Mouse (Mus musculus) retina, postnatal 7 days (tissue): Measurements from ENCODE around the gene Prl3d2.
"Not testable (repeated sequence)": the region's sequence is repeated elsewhere in the genome, so short reads cannot be mapped to it uniquely, and the experiment has no call there.

ENCODE experiments used
- DNase-seq: peaks from one replicate; pipeline ENCODE4 v3.0.0-alpha.2; 2012; ENCODE audit warnings: low read depth, low spot score

Prl3d2 gene

DNA sequence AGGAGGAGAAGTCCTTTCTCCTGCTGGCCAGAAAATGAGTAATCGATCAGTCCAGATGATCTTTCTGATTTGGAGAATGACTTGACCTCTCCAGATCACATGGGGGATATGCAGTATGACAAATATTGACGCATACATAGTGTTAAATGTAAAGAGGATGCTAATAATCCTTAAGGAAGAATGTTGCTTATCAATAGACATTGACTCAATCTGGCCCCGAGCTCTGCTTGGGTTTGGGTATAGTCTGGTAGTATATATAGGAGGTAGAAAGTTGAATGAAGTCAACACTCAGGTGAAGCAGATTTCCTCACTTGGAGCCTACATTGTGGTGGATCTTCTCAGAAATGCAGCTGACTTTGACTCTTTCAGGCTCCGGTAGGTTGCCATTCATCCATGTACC, at the start of gene Prl3d2:
Gene Prl3d2, plus strand, starts transcription at position 301 of the 400 bp plus-strand sequence.
- DNase-seq = not testable (repeated sequence)

DNA sequence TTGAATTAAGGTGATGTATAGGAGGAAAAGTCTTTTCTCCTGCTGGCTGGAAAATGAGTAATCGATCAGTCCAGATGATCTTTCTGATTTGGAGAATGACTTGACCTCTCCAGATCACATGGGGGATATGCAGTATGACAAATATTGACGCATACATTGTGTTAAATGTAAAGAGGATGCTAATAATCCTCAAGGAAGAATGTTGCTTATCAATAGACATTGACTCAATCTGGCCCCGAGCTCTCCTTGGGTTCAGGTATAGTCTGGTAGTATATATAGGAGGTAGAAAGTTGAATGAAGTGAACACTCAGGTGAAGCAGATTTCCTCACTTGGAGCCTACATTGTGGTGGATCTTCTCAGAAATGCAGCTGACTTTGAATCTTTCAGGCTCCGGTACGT, 27.6 kb upstream of the Prl3d2 start, which contains the start of gene Prl3d1:
Gene Prl3d1, plus strand, starts transcription at position 301 of the 400 bp plus-strand sequence.
- not testable (repeated sequence) for DNase-seq

DNA sequence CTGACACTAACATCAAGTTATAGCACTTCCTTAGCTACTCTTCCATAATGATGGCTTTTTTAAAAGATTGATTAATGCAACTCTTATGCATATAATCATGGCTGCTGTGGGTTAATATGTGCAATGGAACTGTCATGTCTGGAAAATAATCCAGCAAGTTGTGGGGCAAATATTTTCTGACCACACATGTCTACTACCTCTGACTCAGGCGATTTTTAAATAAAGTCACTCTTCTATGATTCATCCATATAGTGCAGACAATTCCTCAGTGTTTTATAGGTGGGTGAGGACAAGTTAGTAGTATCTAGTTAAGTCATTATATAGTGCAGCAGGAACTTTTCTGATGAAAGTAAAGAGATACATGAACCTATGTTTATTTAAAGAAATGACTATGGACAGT, 26.8 kb downstream of the Prl3d2 start:
- DNase-seq = no peak

DNA sequence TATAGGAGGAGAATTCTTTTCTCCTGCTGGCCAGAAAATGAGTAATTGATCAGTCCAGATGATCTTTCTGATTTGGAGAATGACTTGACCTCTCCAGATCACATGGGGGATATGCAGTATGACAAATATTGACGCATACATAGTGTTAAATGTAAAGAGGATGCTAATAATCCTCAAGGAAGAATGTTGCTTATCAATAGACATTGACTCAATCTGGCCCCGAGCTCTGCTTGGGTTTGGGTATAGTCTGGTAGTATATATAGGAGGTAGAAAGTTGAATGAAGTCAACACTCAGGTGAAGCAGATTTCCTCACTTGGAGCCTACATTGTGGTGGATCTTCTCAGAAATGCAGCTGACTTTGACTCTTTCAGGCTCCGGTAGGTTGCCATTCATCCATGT, 35.0 kb downstream of the Prl3d2 start, which contains the start of gene Prl3d3:
Gene Prl3d3, plus strand, starts transcription at position 301 of the 400 bp plus-strand sequence.
- DNase-seq = not testable (repeated sequence)
